Mouse (Mus musculus) lung, postnatal 0 days (tissue): Measurements from ENCODE around the gene Camta1. TPM values are rescaled to one million over a fixed set of nuclear protein-coding genes. Genes with fewer than 3 reads are reported as not detected.

Experiments
- ATAC-seq: fragments of 200-750 bp; cut with Nextera tagmentation; 2 replicates; pipeline ENCODE4 v1.8.0; 2017; ENCODE audit warnings: moderate library complexity
- DNase-seq: peaks from one replicate; pipeline ENCODE4 v3.0.0-alpha.2; 2016; ENCODE audit warnings: low spot score
- H3K27ac ChIP-seq: fragments of 300-500 bp; sonication (generic); 2 replicates; pipeline ENCODE4 v1.5.1; 2014; ENCODE audit warnings: antibody characterized with exemption, mild to moderate bottlenecking, low read length, mixed read lengths
- H3K27me3 ChIP-seq: fragments of 300-500 bp; sonication (generic); replicated peaks from 2 replicates; pipeline ENCODE4 v1.6.1; 2014; ENCODE audit warnings: low read length, mixed read lengths; ENCODE audit not compliant: insufficient read depth
- H3K36me3 ChIP-seq: fragments of 300-500 bp; sonication (generic); 2 replicates; pipeline ENCODE4 v1.6.1; 2014; ENCODE audit warnings: low read length, mixed read lengths; ENCODE audit not compliant: insufficient read depth
- H3K4me1 ChIP-seq: fragments of 300-500 bp; sonication (generic); 2 replicates; pipeline ENCODE4 v1.6.1; 2014; ENCODE audit warnings: antibody characterized with exemption, low read depth, low read length, mixed read lengths; ENCODE audit not compliant: insufficient read depth
- H3K4me2 ChIP-seq: fragments of 300-500 bp; sonication (generic); replicated peaks from 2 replicates; pipeline ENCODE4 v1.6.1; 2014; ENCODE audit warnings: low read depth, mild to moderate bottlenecking, low read length, moderate library complexity, mixed read lengths
- H3K4me3 ChIP-seq: fragments of 300-500 bp; sonication (generic); 2 replicates; pipeline ENCODE4 v1.5.1; 2014; ENCODE audit warnings: low read depth, low read length
- H3K9ac ChIP-seq: fragments of 300-500 bp; sonication (generic); replicated peaks from 2 replicates; pipeline ENCODE4 v1.6.1; 2014; ENCODE audit warnings: low read depth, mild to moderate bottlenecking
- H3K9me3 ChIP-seq: fragments of 300-500 bp; sonication (generic); 2 replicates; pipeline ENCODE4 v1.6.1; 2016; ENCODE audit warnings: low read length, mixed read lengths
- CTCF ChIP-seq: IDR thresholded peaks from 2 replicates; pipeline ENCODE4 v1.5.1; 2016; ENCODE audit warnings: antibody characterized with exemption, mild to moderate bottlenecking
- EP300 ChIP-seq: IDR thresholded peaks from 2 replicates; pipeline ENCODE4 v1.6.1; 2016; ENCODE audit warnings: antibody characterized with exemption, mild to moderate bottlenecking, control low read depth
- WGBS: fragments of 180-500 bp; shearing (Covaris S2); extraction: QIAGEN DNeasy Blood & Tissue Kit; methylation state at CpG from one replicate; pipeline ENCODE4 v1.1.7; 2014; 5-methylcytosine and 5-hydroxymethylcytosine counted together
- polyA plus RNA-seq: library from polyadenylated mRNA; unstranded; fragments of >200 nt; fragmentation: Nextera tagmentation; extraction: Ambion mirVana; gene quantifications from 2 replicates; pipeline ENCODE4 v1.2.1, GENCODE M21; 2015

Camta1 gene
- polyA plus RNA-seq, 1 experiment from 2014 or later = 86.4 TPM

GRCm38 (mm10) chr4:151753231-151753630 is 108.4 kb downstream of the Camta1 start:
- no peak overlapping the region for H3K9ac ChIP-seq
- no peaks in the 10 kb centered on the region for H3K36me3 ChIP-seq
- no peak for TF ChIP-seq CTCF
- no peak for TF ChIP-seq EP300
- no peak overlapping the region for H3K4me3 ChIP-seq
- no peak overlapping the region for H3K27ac ChIP-seq
- no peaks in the 10 kb centered on the region for H3K27me3 ChIP-seq
- no peaks in the 10 kb centered on the region for H3K4me1 ChIP-seq
- H3K9me3 ChIP-seq = no peaks in the 10 kb centered on the region
- ATAC-seq (no peak), DNase-seq (no peak)
- WGBS = 77% methylated on average over 10 of the region's 10 CpGs
- no peak overlapping the region for H3K4me2 ChIP-seq

GRCm38 (mm10) chr4:151752551-151752950 is 109.1 kb downstream of the Camta1 start:
- no peaks in the 10 kb centered on the region for H3K9me3 ChIP-seq
- no peaks in the 10 kb centered on the region for H3K4me1 ChIP-seq
- 55% methylated on average over 7 of the region's 7 CpGs for WGBS
- no peaks in the 10 kb centered on the region for H3K27me3 ChIP-seq
- no peak overlapping the region for H3K4me3 ChIP-seq
- no peaks in the 10 kb centered on the region for H3K36me3 ChIP-seq
- no peak overlapping the region for H3K4me2 ChIP-seq
- ATAC-seq (no peak), DNase-seq (no peak)
- no peak for TF ChIP-seq EP300
- TF ChIP-seq CTCF = no peak
- H3K9ac ChIP-seq = no peak overlapping the region
- no peak overlapping the region for H3K27ac ChIP-seq

- Histone ChIP-seq H3K27me3 (no peaks in the 10 kb centered on the region), H3K4me2 (no peak overlapping the region), H3K9ac (no peak overlapping the region), H3K4me3 (no peak overlapping the region), H3K27ac (no peak overlapping the region), H3K4me1 (no peaks in the 10 kb centered on the region), H3K36me3 (no peaks in the 10 kb centered on the region), H3K9me3 (no peaks in the 10 kb centered on the region)
- TF ChIP-seq CTCF (no peak), EP300 (no peak)
- no peak for DNase-seq
- 61% methylated on average over 15 of the region's 15 CpGs for WGBS
- no peak for ATAC-seq
These were observed 110.3 kb downstream of the Camta1 start for GRCm38 (mm10) chr4:151751270-151751945.

- Histone ChIP-seq H3K36me3 (no peaks in the 10 kb centered on the region), H3K4me2 (no peak overlapping the region), H3K9ac (no peak overlapping the region), H3K27me3 (no peaks in the 10 kb centered on the region), H3K9me3 (no peaks in the 10 kb centered on the region), H3K4me1 (no peaks in the 10 kb centered on the region), H3K27ac (no peak overlapping the region), H3K4me3 (no peak overlapping the region)
- no peak for TF ChIP-seq CTCF
- no peak for TF ChIP-seq EP300
- ATAC-seq = no peak
- DNase-seq = no peak
- 65% methylated on average over 6 of the region's 6 CpGs for WGBS
These were observed 114.0 kb downstream of the Camta1 start for GRCm38 (mm10) chr4:151747723-151748122.

GRCm38 (mm10) chr4:151746002-151746606 is 115.6 kb downstream of the Camta1 start:
- Histone ChIP-seq H3K4me1 (no peaks in the 10 kb centered on the region), H3K36me3 (no peaks in the 10 kb centered on the region), H3K4me2 (no peak overlapping the region), H3K4me3 (no peak overlapping the region), H3K9me3 (no peaks in the 10 kb centered on the region), H3K27ac (no peak overlapping the region), H3K27me3 (no peaks in the 10 kb centered on the region), H3K9ac (no peak overlapping the region)
- ATAC-seq = no peak
- DNase-seq = no peak
- 71% methylated on average over 9 of the region's 9 CpGs for WGBS
- TF ChIP-seq EP300 (no peak), CTCF (no peak)

GRCm38 (mm10) chr4:151741249-151742137 is 120.2 kb downstream of the Camta1 start:
- Histone ChIP-seq H3K36me3 (no peaks in the 10 kb centered on the region), H3K9ac (no peak overlapping the region), H3K4me1 (peaks cover 4% of the 10 kb centered on the region; the same call in 1 of the 2 replicates), H3K27ac (no peak overlapping the region), H3K9me3 (no peaks in the 10 kb centered on the region), H3K4me2 (no peak overlapping the region), H3K4me3 (no peak overlapping the region), H3K27me3 (no peaks in the 10 kb centered on the region)
- TF ChIP-seq EP300 = no peak
- TF ChIP-seq CTCF = no peak
- peak; percentile 21 for DNase-seq
- peak; percentile 60 for ATAC-seq
- 9% methylated on average over 20 of the region's 20 CpGs for WGBS
